Mouse (Mus musculus): ENCODE results near the gene Galnt16. TPM values are rescaled to one million over a fixed set of nuclear protein-coding genes. Genes with fewer than 3 reads are reported as not detected.

The Galnt16 gene
- polyA plus RNA-seq (2012; rRNA removed), result 2.2 and 2.3 TPM in 2 replicates

DNA sequence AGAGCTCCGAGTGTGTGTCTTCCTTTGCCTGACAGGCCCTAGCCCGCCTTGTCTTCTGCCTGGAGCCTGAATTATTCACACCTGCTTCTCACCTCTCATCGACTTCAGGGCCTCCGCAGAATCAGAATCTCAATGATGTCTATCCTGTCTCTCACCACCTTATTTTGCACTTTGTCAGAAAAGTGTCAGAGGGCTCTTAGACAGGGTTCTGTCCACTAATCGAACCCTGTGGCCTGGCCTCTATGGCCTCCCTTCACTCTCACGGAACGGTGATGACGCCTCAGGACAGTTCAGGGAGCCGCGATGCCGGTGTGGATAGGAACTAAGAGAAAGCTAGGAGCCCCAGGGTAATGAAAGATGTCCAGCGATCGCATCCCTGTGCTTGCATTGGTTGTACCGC, at the start of gene Galnt16:
Gene Galnt16, plus strand, starts transcription at position 301 of the 400 bp plus-strand sequence.

DNA sequence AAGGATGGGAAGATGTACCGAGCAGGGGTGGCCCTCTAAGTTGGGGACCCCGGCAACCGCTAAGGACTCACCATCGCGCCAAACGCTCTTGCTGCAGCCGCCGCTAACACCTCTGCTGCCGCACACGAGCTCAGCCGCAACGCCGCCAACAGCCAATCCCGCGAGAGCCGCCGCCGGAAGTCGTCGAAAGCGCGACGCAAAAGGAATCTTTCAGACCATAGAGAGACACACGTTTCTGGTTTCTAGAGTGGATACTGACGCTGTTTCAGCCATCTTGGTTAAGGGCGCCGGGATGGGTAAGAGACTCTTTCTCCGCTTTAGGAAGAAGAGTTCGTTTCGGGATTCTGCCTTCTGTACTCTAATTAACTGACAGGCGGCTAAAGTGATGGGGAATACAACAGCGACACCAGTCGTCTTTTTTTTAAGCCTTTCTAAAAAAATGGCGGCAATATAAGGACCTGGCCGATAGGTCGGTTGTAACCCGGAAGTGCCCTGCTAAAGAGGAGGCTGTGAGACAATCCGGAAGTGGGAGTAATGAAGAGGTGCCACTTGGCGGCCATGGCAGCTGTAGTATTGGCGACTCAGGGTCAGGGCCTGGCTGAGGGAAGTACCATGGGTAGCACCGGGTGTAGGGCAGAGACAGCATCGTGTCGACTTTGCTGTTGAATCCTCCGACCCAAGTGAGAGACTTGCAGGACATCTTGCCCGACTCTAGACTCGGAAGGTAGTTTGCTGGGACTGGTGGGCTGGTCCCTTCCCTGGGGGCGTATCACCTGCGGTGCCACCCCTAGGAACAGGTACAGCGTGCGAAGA, 125.8 kb downstream of the Galnt16 start, which contains the start of the genes Slc39a9 and Erh:
Gene Slc39a9, plus strand, starts transcription at position 191 of the 813 bp plus-strand sequence.
Gene Erh, minus strand, starts transcription at position 649 of the 813 bp plus-strand sequence.

Other genes with a start within 250 kb of the Galnt16 start
- 20.0 and 20.5 TPM in 2 replicates for gene Dcaf5, start 81.7 kb upstream of the Galnt16 start, polyA plus RNA-seq (2012; rRNA removed)
- 8.8 and 9.1 TPM in 2 replicates for gene Exd2, start 55.2 kb upstream of the Galnt16 start, polyA plus RNA-seq (2012; rRNA removed)
- gene Slc39a9, start 125.6 kb downstream of the Galnt16 start, polyA plus RNA-seq (2012; rRNA removed), result 90.4 and 93.9 TPM in 2 replicates
- 14.9 and 20.7 TPM in 2 replicates for gene Erh, start 126.1 kb downstream of the Galnt16 start, polyA plus RNA-seq (2012; rRNA removed)
- 4.6 and 5.1 TPM in 2 replicates for gene Plekhd1, start 174.3 kb downstream of the Galnt16 start, polyA plus RNA-seq (2012; rRNA removed)
- gene Ccdc177, start 242.4 kb downstream of the Galnt16 start, polyA plus RNA-seq (2012; rRNA removed), result 0.13 and 0.14 TPM in 2 replicates

Data from colon, adult 2 months (tissue).